Mouse (Mus musculus) heart, postnatal 0 days (tissue): Measurements from ENCODE around the gene Pacsin2.

Experiments used
- CTCF ChIP-seq: IDR thresholded peaks from 2 replicates; pipeline ENCODE4 v1.5.1; 2016; ENCODE audit warnings: antibody characterized with exemption, control low read depth, low read depth
- EP300 ChIP-seq: IDR thresholded peaks from 2 replicates; pipeline ENCODE4 v1.6.1; 2016; ENCODE audit warnings: antibody characterized with exemption, low read depth

- no peak for TF ChIP-seq CTCF
- no peak for TF ChIP-seq EP300
Observed at GRCm38 (mm10) chr15:83499211-83499755, 34.9 kb upstream of the Pacsin2 start.
